Mouse (Mus musculus): ENCODE measurements around the gene 4931406C07Rik. TPM values are rescaled to one million over a fixed set of nuclear protein-coding genes. Genes with fewer than 3 reads are reported as not detected.

4931406C07Rik gene
- polyA plus RNA-seq, 1 experiment from 2014 or later: 10.1 TPM

Small RNA genes lying within 50 kb of the gene (microRNA-seq; reads per million reads assigned to microRNA genes)
- gene Gm49349 (not detected), gene mmu-mir-7650 (not detected)

Other genes starting within 250 kb of the 4931406C07Rik start
- 0.17 and 0.36 TPM in 2 replicates for gene Hephl1, start 194.3 kb downstream of the 4931406C07Rik start, polyA plus RNA-seq (2015; fragmentation: Nextera tagmentation; extraction: Ambion mirVana)
- gene Vstm5, start 67.4 kb downstream of the 4931406C07Rik start, polyA plus RNA-seq (2015; fragmentation: Nextera tagmentation; extraction: Ambion mirVana): 10.7 and 12.5 TPM in 2 replicates
- 29.9 and 32.7 TPM in 2 replicates for gene Med17, start 26.5 kb downstream of the 4931406C07Rik start, polyA plus RNA-seq (2015; fragmentation: Nextera tagmentation; extraction: Ambion mirVana)
- gene Taf1d, start 234 bp downstream of the 4931406C07Rik start, polyA plus RNA-seq (2015; fragmentation: Nextera tagmentation; extraction: Ambion mirVana): 56.7 and 68.4 TPM in 2 replicates
- 11.3 and 13.5 TPM in 2 replicates for gene Cep295, start 51.3 kb upstream of the 4931406C07Rik start, polyA plus RNA-seq (2015; fragmentation: Nextera tagmentation; extraction: Ambion mirVana)
- gene Smco4, start 187.0 kb upstream of the 4931406C07Rik start, polyA plus RNA-seq (2015; fragmentation: Nextera tagmentation; extraction: Ambion mirVana): 3.9 and 4.8 TPM in 2 replicates